Mouse (Mus musculus) cerebral cortex, adult 2 months (tissue): Measurements from ENCODE around the gene Paqr7.

ENCODE experiments used
- WGBS: fragments of 180-500 bp; shearing (Covaris S2); methylation state at CpG from one replicate; pipeline ENCODE4 v1.1.7; 2018; 5-methylcytosine and 5-hydroxymethylcytosine counted together

Gene Paqr7

GRCm38 (mm10) chr4:134503686-134504357 is 7.3 kb downstream of the Paqr7 start:
- WGBS: 79% methylated on average over 4 of the region's 4 CpGs

- 83% methylated on average over 4 of the region's 4 CpGs for WGBS
Measured at GRCm38 (mm10) chr4:134505303-134505789, 8.8 kb downstream of the Paqr7 start.

DNA sequence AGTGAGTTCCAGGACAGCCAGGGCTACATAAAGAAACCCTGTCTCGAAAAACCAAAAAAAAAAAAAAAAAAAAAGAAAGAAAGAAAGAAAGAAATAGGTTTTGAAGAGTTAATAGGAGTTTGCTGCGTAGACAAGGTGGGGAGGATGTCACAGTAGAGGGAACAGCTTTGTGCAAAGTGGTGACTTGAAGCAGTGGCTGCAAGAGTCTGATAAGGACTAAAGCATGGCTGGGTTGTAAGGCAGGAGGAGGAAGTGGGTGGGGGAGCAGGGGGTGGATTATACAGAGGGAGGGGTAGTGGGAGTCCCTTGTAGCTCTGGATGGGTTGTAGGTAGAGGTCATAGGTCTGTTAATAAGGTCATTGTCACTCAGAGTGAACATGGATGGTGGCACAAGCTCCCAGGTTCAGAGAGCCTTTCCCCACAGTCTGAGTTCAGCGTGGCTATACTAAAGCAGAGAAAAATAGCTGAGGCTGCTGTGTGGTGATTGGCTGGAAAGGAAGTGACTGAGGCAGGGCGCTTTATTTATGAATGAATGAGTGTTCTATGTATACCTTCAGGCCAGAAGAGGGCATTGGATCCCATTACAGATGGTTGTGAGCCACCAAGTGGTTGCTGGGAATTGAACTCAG is 9.6 kb downstream of the Paqr7 start:
- WGBS: 80% methylated on average over 3 of the region's 4 CpGs

DNA sequence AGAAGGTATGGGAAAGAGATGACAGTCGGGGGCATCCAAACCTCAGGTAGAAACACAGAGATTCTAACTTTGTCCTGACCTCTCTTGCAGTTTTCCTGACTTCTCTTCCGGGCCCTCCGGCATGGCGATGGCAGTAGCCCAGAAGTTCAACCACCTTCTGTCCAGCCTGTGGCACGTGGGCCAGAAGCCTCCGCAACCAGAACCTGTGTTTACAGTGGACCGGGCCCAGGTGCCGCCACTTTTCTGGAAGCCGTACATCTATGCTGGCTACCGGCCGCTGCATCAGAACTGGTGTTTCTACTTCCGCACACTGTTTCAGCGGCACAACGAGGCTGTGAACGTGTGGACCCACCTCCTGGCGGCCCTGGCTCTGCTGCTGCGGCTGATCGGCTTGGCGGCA is 10.2 kb downstream of the Paqr7 start:
- WGBS: 90% methylated on average over 19 of the region's 19 CpGs

- 82% methylated on average over 4 of the region's 4 CpGs for WGBS
Measured at GRCm38 (mm10) chr4:134510396-134510795, 13.9 kb downstream of the Paqr7 start.

- 1% methylated on average over 42 of the region's 42 CpGs for WGBS
Measured at GRCm38 (mm10) chr4:134510845-134511411, 14.4 kb downstream of the Paqr7 start, which contains the start of gene Aunip. Gene Aunip (plus strand): TSS chr4:134510999.

DNA sequence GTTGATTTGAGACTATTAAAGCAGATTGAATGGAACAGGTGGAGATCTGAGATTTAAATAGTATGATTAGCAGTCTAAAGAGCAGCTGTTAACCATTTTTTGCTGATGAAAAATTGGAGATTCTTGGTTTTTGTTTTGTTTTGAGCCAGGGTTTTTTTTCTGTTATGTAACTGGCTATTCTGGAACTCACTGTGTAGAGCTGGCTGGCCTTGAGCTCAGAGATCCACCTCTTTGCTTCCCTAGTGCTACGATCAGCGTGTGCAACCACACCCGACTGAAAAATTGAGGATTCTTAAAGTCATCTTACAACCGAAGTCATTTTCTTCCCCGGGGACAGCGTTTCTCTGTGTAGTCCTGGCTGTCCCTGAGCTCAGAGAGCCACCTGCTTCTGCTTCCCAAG is 15.2 kb downstream of the Paqr7 start:
- 52% methylated on average over 6 of the region's 6 CpGs for WGBS

DNA sequence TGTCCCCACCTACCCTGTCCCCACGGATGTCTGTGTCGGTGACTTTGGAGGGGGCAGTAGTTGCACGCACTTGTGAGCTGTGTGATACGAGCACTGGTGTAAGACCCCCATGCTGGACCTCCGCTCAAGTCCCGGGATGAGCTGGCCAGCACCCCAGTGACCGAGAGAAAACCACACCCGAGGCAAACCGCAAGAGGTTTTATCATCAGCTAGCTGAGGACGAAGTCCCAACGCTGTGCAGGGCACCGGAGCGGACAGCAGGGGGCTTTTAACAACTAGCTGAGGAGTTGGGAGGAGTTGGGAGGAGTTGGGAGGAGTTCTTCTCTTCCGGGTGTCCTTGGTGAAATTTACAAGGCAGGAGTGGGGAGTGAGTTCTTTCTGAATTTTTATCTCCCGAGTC is 16.3 kb downstream of the Paqr7 start:
- WGBS: 22% methylated on average over 15 of the region's 15 CpGs

GRCm38 (mm10) chr4:134514309-134514930 is 17.9 kb downstream of the Paqr7 start:
- 96% methylated on average over 11 of the region's 11 CpGs for WGBS

GRCm38 (mm10) chr4:134515614-134516013 is 19.1 kb downstream of the Paqr7 start:
- 89% methylated on average over 7 of the region's 7 CpGs for WGBS

- 38% methylated on average over 8 of the region's 8 CpGs for WGBS
Measured at GRCm38 (mm10) chr4:134516981-134517380, 20.5 kb downstream of the Paqr7 start.

GRCm38 (mm10) chr4:134517719-134518118 is 21.2 kb downstream of the Paqr7 start:
- 54% methylated on average over 10 of the region's 10 CpGs for WGBS

GRCm38 (mm10) chr4:134518541-134518940 is 22.0 kb downstream of the Paqr7 start:
- 73% methylated on average over 4 of the region's 4 CpGs for WGBS

GRCm38 (mm10) chr4:134523447-134523846 is 26.9 kb downstream of the Paqr7 start:
- WGBS: 97% methylated on average over 4 of the region's 4 CpGs

DNA sequence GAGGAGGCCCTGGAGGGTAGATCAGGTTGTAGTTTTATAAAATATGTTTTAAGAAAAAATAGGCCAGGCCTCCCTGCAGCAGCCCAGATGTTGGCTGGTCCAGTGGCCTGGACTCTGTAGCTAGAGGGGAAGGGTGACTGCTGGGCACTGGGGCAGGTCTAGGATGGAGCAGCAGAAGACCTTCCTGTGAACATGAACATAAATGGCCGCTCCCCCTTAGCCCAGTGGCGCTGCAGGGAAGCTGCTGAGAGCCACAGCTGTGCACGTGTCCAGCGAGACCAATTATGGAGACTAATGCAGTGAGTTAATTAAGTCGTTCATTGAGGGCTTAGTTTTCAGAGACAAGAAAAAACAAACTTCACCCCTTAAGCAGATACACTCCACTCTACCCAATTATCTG is 29.3 kb downstream of the Paqr7 start:
- WGBS: 57% methylated on average over 5 of the region's 5 CpGs

GRCm38 (mm10) chr4:134526220-134526619 is 29.7 kb downstream of the Paqr7 start:
- WGBS: 67% methylated on average over 5 of the region's 5 CpGs

DNA sequence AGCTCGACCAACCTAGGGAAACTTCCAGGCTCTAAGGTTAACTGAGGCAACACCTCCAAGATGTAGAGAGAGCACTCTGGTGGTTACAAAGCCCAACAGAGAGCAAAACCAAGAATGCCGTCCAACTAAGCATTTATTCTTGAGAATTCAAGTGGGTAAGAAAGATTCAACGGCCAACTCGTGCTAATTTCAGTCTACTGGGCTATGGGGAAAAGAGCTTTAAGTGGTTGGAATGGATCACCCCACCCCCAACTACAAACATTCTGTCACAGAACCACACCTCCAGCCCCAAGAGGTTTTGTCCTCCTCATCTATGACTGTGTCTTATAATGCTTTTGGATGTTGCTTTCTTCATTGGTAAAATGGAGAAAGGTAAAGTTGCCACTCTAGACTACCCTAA is 36.4 kb downstream of the Paqr7 start:
- WGBS: 69% methylated on average over 4 of the region's 4 CpGs

DNA sequence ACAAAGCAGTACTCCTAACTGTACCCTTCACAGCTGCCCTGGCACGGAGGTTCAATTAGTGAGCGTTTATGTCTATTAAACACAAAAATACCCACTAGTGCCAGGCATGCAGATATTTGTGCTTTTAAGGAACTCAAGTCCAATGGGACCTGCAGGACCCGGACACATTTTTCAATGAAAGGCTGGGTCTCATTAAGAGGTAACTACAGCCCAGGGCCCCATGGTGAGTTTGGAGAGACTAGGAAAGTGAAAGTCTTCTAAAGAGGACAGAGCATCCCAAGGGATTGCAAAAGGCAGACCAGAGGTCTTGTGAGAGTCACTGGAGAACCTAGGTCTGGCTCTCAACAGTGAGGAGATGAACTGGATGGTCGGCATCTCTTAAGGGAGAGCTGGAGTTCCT is 36.9 kb downstream of the Paqr7 start:
- WGBS: 79% methylated on average over 4 of the region's 4 CpGs

DNA sequence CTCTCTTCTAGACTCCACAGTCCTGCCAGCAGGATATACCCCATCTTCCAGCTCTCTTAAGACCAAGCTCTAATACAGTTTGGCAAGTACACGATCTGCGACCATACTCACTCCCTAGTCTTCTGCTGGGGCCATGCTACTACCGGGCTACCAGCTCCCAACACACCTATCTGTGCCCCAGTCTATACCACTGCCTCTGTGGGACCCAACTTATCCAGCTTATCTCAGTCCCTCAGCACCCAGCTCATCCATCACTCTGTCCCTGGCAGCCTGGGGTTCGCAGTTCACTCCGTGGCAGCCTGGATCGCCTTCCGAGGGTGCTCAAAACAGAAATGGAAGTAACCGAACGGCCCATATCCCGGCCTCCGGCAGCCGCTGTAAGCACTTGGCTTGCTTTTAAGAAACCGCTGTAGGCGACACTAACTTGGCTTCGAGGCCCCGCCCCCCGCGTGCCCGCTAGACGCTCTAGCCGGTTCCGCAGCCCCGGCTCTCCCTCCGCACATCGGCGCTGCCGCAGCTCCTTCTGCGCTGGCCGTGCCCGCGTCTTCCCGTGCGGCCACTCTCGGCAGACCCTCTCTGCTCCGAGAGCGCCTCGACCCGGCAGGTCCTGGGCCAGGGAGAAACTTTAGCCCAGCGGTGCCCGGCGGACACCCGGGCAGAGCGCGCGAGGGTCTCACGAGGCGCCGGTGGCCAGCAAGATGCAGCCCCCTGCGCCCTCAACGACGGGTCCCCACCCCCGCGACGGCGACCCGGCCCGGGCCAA is 37.8 kb downstream of the Paqr7 start:
- under 1% methylated on average over 56 of the region's 57 CpGs for WGBS

DNA sequence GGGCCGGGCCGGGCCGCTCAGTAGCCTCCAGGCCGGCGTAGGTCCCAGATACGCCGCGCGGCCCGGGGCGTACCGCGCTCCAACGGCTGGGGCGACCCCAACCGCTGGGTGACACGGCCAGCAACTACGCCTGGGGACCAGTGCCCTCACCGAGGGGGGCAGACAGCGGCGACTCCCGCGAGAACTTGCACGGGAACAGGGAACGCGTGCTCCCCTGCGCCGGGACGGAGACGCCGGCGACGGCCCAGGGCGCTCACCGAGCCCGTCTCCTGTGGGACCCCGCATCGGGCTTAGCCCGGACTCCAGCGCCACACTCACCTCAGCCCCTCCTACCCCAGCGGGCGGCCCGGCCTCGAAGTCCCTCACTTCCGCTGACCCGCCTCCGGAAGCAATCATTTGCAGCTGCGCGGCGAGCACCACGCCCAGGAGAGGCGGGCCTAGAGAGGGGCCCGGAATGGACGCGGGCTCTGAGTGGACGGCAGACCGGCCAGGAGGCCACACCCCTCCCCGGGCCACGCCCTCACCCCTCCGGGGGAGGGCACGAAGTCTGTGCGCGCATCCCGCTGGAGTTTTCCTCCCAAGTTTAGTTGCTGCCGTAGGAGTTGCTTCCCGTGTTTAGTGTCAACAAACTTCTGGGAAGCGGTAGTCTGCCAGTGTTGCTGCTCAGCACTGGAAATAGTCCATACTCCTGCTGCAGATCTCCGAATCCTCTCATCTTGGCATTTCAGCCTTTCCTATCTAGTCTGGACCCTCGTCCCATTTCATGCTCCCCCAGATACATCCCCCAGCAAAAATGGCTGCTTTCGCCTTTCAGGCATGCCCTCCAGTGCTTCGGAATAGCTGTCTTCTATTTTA is 38.7 kb downstream of the Paqr7 start, which contains the start of gene Mtfr1l:
Mtfr1l (minus strand) TSS at position 456 of the 855 bp plus-strand sequence.
- under 1% methylated on average over 68 of the region's 71 CpGs for WGBS

- WGBS: under 1% methylated on average over 8 of the region's 8 CpGs
Measured at GRCm38 (mm10) chr4:134535787-134536151, 39.3 kb downstream of the Paqr7 start.
